Mouse (Mus musculus) bone marrow, adult 2 months (tissue): Measurements from ENCODE around the gene Tek. TPM values are rescaled to one million over a fixed set of nuclear protein-coding genes. Genes with fewer than 3 reads are reported as not detected.

Experiments used
- H3K27ac ChIP-seq: fragments of 200-500 bp; 2 replicates; pipeline ENCODE4 v1.5.1; 2012; ENCODE audit warnings: low read depth, mild to moderate bottlenecking, control low read depth, inconsistent platforms, low read length; ENCODE audit not compliant: control insufficient read depth, poor library complexity, insufficient read depth
- H3K4me1 ChIP-seq: fragments of 200-500 bp; 2 replicates; pipeline ENCODE4 v1.6.1; 2011; ENCODE audit warnings: low read length; ENCODE audit not compliant: control insufficient read depth, insufficient read depth
- H3K4me3 ChIP-seq: fragments of 200-500 bp; replicated peaks from 2 replicates; pipeline ENCODE3; 2011; ENCODE audit warnings: mild to moderate bottlenecking, low read depth, low read length, control low read depth; ENCODE audit not compliant: control insufficient read depth
- CTCF ChIP-seq: fragments of 200-500 bp; IDR thresholded peaks from 2 replicates; pipeline ENCODE4 v1.5.1; 2011; ENCODE audit warnings: low read length, control low read depth; ENCODE audit not compliant: control insufficient read depth, insufficient read depth
- POLR2A ChIP-seq: fragments of 200-500 bp; IDR thresholded peaks from 2 replicates; pipeline ENCODE4 v1.6.1; 2011; ENCODE audit warnings: low read depth, mild to moderate bottlenecking, control low read depth, low read length, borderline replicate concordance; ENCODE audit not compliant: control insufficient read depth
- WGBS: fragments of 180-500 bp; shearing (Covaris S2); methylation state at CpG from one replicate; pipeline ENCODE4 v1.1.7; 2018; 5-methylcytosine and 5-hydroxymethylcytosine counted together
- polyA plus RNA-seq: library from polyadenylated mRNA; stranded (reverse); fragments of >200 nt; gene quantifications from 2 replicates; pipeline ENCODE4 v1.2.4, GENCODE M21; 2011; ENCODE audit warnings: low replicate concordance; ENCODE audit not compliant: missing spikeins, insufficient read depth, insufficient read length

The Tek gene
- polyA plus RNA-seq, 1 experiment: 2.0 TPM

- no peak overlapping the region for H3K27ac ChIP-seq
- WGBS: 84% methylated on average over 4 of the region's 4 CpGs
- TF ChIP-seq CTCF (no peak), POLR2A (no peak)
- H3K4me3 ChIP-seq: no peak overlapping the region
- no peaks in the 10 kb centered on the region for H3K4me1 ChIP-seq
Observed at GRCm38 (mm10) chr4:94725799-94726198, 13.3 kb upstream of the Tek start.

- no peak for TF ChIP-seq CTCF
- no peak for TF ChIP-seq POLR2A
- H3K27ac ChIP-seq: no peak overlapping the region
Observed at GRCm38 (mm10) chr4:94732721-94733120, 6.4 kb upstream of the Tek start.

GRCm38 (mm10) chr4:94737326-94738295, 1.5 kb upstream of the Tek start:
- 47% methylated on average over 5 of the region's 5 CpGs for WGBS
- no peak for TF ChIP-seq POLR2A
- no peak for TF ChIP-seq CTCF
- Histone ChIP-seq H3K4me1 (no peaks in the 10 kb centered on the region), H3K4me3 (no peak overlapping the region), H3K27ac (no peak overlapping the region)

More at GRCm38 (mm10) chr4:94732721-94733120, 6.4 kb upstream of the Tek start:
- H3K4me3 ChIP-seq: no peak overlapping the region
- no peaks in the 10 kb centered on the region for H3K4me1 ChIP-seq

GRCm38 (mm10) chr4:94741824-94742223, 2.7 kb downstream of the Tek start:
- no peak overlapping the region for H3K27ac ChIP-seq
- WGBS: 49% methylated on average over 1 of the region's 1 CpGs
- TF ChIP-seq CTCF (no peak), POLR2A (no peak)

GRCm38 (mm10) chr4:94745749-94746148, 6.7 kb downstream of the Tek start:
- Histone ChIP-seq H3K27ac (no peak overlapping the region), H3K4me3 (no peak overlapping the region), H3K4me1 (no peaks in the 10 kb centered on the region)
- TF ChIP-seq CTCF: no peak
- no peak for TF ChIP-seq POLR2A
- 87% methylated on average over 3 of the region's 3 CpGs for WGBS

More at GRCm38 (mm10) chr4:94741824-94742223, 2.7 kb downstream of the Tek start:
- no peaks in the 10 kb centered on the region for H3K4me1 ChIP-seq
- H3K4me3 ChIP-seq: no peak overlapping the region

GRCm38 (mm10) chr4:94746387-94746811, 7.3 kb downstream of the Tek start:
- WGBS: 82% methylated on average over 7 of the region's 7 CpGs
- no peak overlapping the region for H3K4me3 ChIP-seq
- TF ChIP-seq CTCF (no peak), POLR2A (no peak)
- no peaks in the 10 kb centered on the region for H3K4me1 ChIP-seq
- H3K27ac ChIP-seq: no peak overlapping the region

- H3K27ac ChIP-seq: no peak overlapping the region
- no peak for TF ChIP-seq POLR2A
- TF ChIP-seq CTCF: no peak
- 85% methylated on average over 3 of the region's 3 CpGs for WGBS
- H3K4me3 ChIP-seq: no peak overlapping the region
- no peaks in the 10 kb centered on the region for H3K4me1 ChIP-seq
Observed at GRCm38 (mm10) chr4:94747338-94747737, 8.2 kb downstream of the Tek start.

GRCm38 (mm10) chr4:94752512-94752911, 13.4 kb downstream of the Tek start:
- Histone ChIP-seq H3K4me1 (no peaks in the 10 kb centered on the region), H3K4me3 (no peak overlapping the region), H3K27ac (no peak overlapping the region)
- 83% methylated on average over 9 of the region's 9 CpGs for WGBS
- TF ChIP-seq POLR2A: no peak
- TF ChIP-seq CTCF: no peak
